Mouse (Mus musculus) forelimb bud, embryonic 11.5 days (tissue): ENCODE measurements around the gene Gpr135.

Source experiments
- DNase-seq: peaks from one replicate; pipeline ENCODE4 v3.0.0-alpha.2; 2012; ENCODE audit warnings: low read depth, low spot score

Gpr135 gene

GRCm38 (mm10) chr12:72070327-72071269 is at the start of gene Gpr135:
Gene Gpr135 (minus strand): TSS chr12:72071125.
- peak; percentile 77 for DNase-seq

- DNase-seq = no peak
These were observed 44.9 kb upstream of the Gpr135 start for GRCm38 (mm10) chr12:72115686-72116345.

- no peak for DNase-seq
These were observed 44.2 kb upstream of the Gpr135 start for GRCm38 (mm10) chr12:72115126-72115525.

- peak; percentile 76 for DNase-seq
These were observed 33.8 kb upstream of the Gpr135 start for GRCm38 (mm10) chr12:72104525-72105281.

GRCm38 (mm10) chr12:72104027-72104426 is 33.1 kb upstream of the Gpr135 start:
- DNase-seq = no peak

GRCm38 (mm10) chr12:72102776-72103175 is 31.9 kb upstream of the Gpr135 start:
- DNase-seq = no peak

GRCm38 (mm10) chr12:72096966-72097365 is 26.0 kb upstream of the Gpr135 start:
- no peak for DNase-seq

- DNase-seq = no peak
These were observed 18.9 kb upstream of the Gpr135 start for GRCm38 (mm10) chr12:72089802-72090201.

- no peak for DNase-seq
These were observed 15.4 kb upstream of the Gpr135 start for GRCm38 (mm10) chr12:72086166-72086825.

- DNase-seq = peak; percentile 99
These were observed 14.6 kb upstream of the Gpr135 start, which contains the start of the genes L3hypdh and Jkamp for GRCm38 (mm10) chr12:72085329-72086165. Gene L3hypdh (minus strand): TSS chr12:72085439. Gene Jkamp (plus strand): TSS chr12:72085589.

- no peak for DNase-seq
These were observed 14.1 kb upstream of the Gpr135 start for GRCm38 (mm10) chr12:72085024-72085328.

- DNase-seq = peak; percentile 36
These were observed 13.5 kb upstream of the Gpr135 start for GRCm38 (mm10) chr12:72084261-72085023.

- DNase-seq = no peak
These were observed 12.3 kb upstream of the Gpr135 start for GRCm38 (mm10) chr12:72083265-72083664.

GRCm38 (mm10) chr12:72082370-72082769 is 11.4 kb upstream of the Gpr135 start:
- no peak for DNase-seq

GRCm38 (mm10) chr12:72081961-72082360 is 11.0 kb upstream of the Gpr135 start:
- no peak for DNase-seq

- no peak for DNase-seq
These were observed 7.3 kb upstream of the Gpr135 start for GRCm38 (mm10) chr12:72078248-72078647.

- DNase-seq = no peak
These were observed 1.1 kb downstream of the Gpr135 start for GRCm38 (mm10) chr12:72069626-72070326.

- DNase-seq = no peak
These were observed 13.1 kb downstream of the Gpr135 start for GRCm38 (mm10) chr12:72057780-72058179.

GRCm38 (mm10) chr12:72053851-72054250 is 17.1 kb downstream of the Gpr135 start:
- no peak for DNase-seq
